28 mouse cellular contexts compared by ENCODE assay signal in genomic region chrX:12354875-12355274, GRCm38 (mm10).
"Had no signal": no experiment of that assay in that cellular context is flagged by ENCODE, and none has a peak within 500 bp of the region (broad histone marks: within the 10 kb centered on the region; RNA-seq: fewer than 3 reads in every experiment).

No protein-coding gene starts in this region.

- H3K4me1 ChIP-seq: embryonic facial prominence, embryonic 10.5 days; embryonic facial prominence, embryonic 12.5 days; embryonic facial prominence, embryonic 13.5 days; embryonic facial prominence, embryonic 15.5 days; forebrain, embryonic 13.5 days; forebrain, embryonic 15.5 days had no signal

- H3K9me3 ChIP-seq: embryonic facial prominence, embryonic 10.5 days; embryonic facial prominence, embryonic 12.5 days; embryonic facial prominence, embryonic 13.5 days; embryonic facial prominence, embryonic 15.5 days; forebrain, embryonic 10.5 days; forebrain, embryonic 12.5 days; forebrain, embryonic 13.5 days; forebrain, embryonic 15.5 days had no signal

- H3K4me2 ChIP-seq: embryonic facial prominence, embryonic 12.5 days; embryonic facial prominence, embryonic 13.5 days; embryonic facial prominence, embryonic 15.5 days; forebrain, embryonic 12.5 days; forebrain, embryonic 13.5 days; forebrain, embryonic 15.5 days had no signal

- H3K9ac ChIP-seq: embryonic facial prominence, embryonic 12.5 days; embryonic facial prominence, embryonic 13.5 days; embryonic facial prominence, embryonic 15.5 days; forebrain, embryonic 12.5 days; forebrain, embryonic 13.5 days; forebrain, embryonic 15.5 days; forebrain, postnatal 0 days had no signal

- H3K27me3 ChIP-seq: forebrain, embryonic 12.5 days; forebrain, embryonic 13.5 days; forebrain, embryonic 15.5 days had no signal

- H3K4me3 ChIP-seq: embryonic facial prominence, embryonic 10.5 days; embryonic facial prominence, embryonic 12.5 days; embryonic facial prominence, embryonic 13.5 days; embryonic facial prominence, embryonic 15.5 days; erythroblast, embryonic 14.5 days; forebrain, embryonic 10.5 days; forebrain, embryonic 12.5 days; forebrain, embryonic 13.5 days; forebrain, embryonic 15.5 days; gastrocnemius, adult 2 months; heart, adult 2 months had no signal

- H3K27ac ChIP-seq: embryonic facial prominence, embryonic 10.5 days; embryonic facial prominence, embryonic 12.5 days; embryonic facial prominence, embryonic 13.5 days; embryonic facial prominence, embryonic 15.5 days; forebrain, embryonic 10.5 days; forebrain, embryonic 12.5 days; forebrain, embryonic 13.5 days; forebrain, embryonic 15.5 days; gastrocnemius, adult 2 months; heart, adult 2 months had no signal

- H3K36me3 ChIP-seq: embryonic facial prominence, embryonic 10.5 days; embryonic facial prominence, embryonic 12.5 days; embryonic facial prominence, embryonic 13.5 days; embryonic facial prominence, embryonic 15.5 days; forebrain, embryonic 10.5 days; forebrain, embryonic 12.5 days; forebrain, embryonic 15.5 days had no signal

- DNase-seq: cerebellum, adult 2 months; cerebellum, adult 8-10 months; cerebellum, adult 9-10 months; cerebellum, adult 9-11 months; cerebellum, postnatal 10 days; cerebellum, postnatal 14 days; cerebellum, postnatal 25 days; cerebellum, postnatal 36 days; embryo, embryonic 11 days; forebrain, postnatal 0 days; gastrocnemius, adult 2 months; gastrocnemius, postnatal 10 days; gastrocnemius, postnatal 14 days; gastrocnemius, postnatal 25 days; gastrocnemius, postnatal 36 days; heart, adult 18-20 months; heart, adult 2 months had no signal

- ATAC-seq: forebrain, embryonic 13.5 days; forebrain, embryonic 14.5 days; forebrain, embryonic 15.5 days; forebrain, embryonic 16.5 days; forebrain, postnatal 0 days had no signal
